Mouse (Mus musculus) heart, adult 2 months (tissue): ENCODE data around the gene Lep.

Experiments
- CTCF ChIP-seq: fragments of 200-600 bp; IDR thresholded peaks from 2 replicates; pipeline ENCODE4 v1.8.1; 2022; ENCODE audit warnings: antibody characterized with exemption, mild to moderate bottlenecking, moderate library complexity
- EP300 ChIP-seq: fragments of 200-500 bp; IDR thresholded peaks from 2 replicates; pipeline ENCODE4 v1.6.1; 2011; ENCODE audit warnings: low read depth, low read length, control low read depth; ENCODE audit not compliant: insufficient read depth
- POLR2A ChIP-seq: fragments of 200-500 bp; IDR thresholded peaks from 2 replicates; pipeline ENCODE4 v1.6.1; 2011; ENCODE audit warnings: mild to moderate bottlenecking, low read depth, low read length, control low read depth; ENCODE audit not compliant: insufficient read depth

DNA sequence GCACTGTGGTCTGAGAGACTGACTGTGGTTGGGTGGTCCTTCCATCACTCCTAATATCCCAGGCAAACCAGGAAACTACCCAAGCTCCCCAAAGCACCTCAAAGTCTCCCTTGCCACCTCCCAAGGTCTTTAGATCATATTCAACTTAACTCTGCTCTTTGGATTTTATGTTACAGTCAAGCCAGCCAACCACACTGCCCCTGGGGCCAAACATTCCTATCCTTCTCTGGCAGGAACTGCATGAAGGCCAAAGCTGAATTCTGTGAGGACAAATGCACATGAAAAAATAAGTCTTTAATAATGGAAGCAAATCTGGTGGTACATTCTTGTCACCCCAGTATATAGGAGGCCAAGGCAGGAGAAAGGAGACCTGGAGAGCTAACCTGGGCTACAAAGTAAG lies 16.0 kb upstream of the Lep start:
- TF ChIP-seq POLR2A: no peak
- TF ChIP-seq CTCF: no peak
- TF ChIP-seq EP300: no peak
